Mouse (Mus musculus) kidney, adult 2 months (tissue): ENCODE data around the gene Zkscan16. TPM values are rescaled to one million over a fixed set of nuclear protein-coding genes. Genes with fewer than 3 reads are reported as not detected.

Experiments used
- DNase-seq: peaks from one replicate; pipeline ENCODE4 v3.0.0; 2021
- H3K27ac ChIP-seq: fragments of 200-500 bp; 2 replicates; pipeline ENCODE4 v1.5.1; 2012; ENCODE audit warnings: low read depth, low read length, control low read depth, inconsistent platforms; ENCODE audit not compliant: insufficient read depth
- H3K27me3 ChIP-seq: fragments of 200-500 bp; replicated peaks from 2 replicates; pipeline ENCODE4 v1.6.1; 2012; ENCODE audit warnings: mild to moderate bottlenecking, moderate library complexity, low read length, inconsistent platforms; ENCODE audit not compliant: control insufficient read depth, insufficient read depth
- H3K36me3 ChIP-seq: fragments of 200-500 bp; 2 replicates; pipeline ENCODE4 v1.6.1; 2012; ENCODE audit warnings: mild to moderate bottlenecking, moderate library complexity, low read length, inconsistent platforms; ENCODE audit not compliant: control insufficient read depth, insufficient read depth
- H3K4me1 ChIP-seq: fragments of 200-500 bp; 2 replicates; pipeline ENCODE4 v1.6.1; 2011; ENCODE audit warnings: low read length; ENCODE audit not compliant: control insufficient read depth, insufficient read depth
- H3K4me3 ChIP-seq: fragments of 200-500 bp; 2 replicates; pipeline ENCODE4 v1.5.1; 2011; ENCODE audit warnings: mild to moderate bottlenecking, low read depth, low read length, control low read depth; ENCODE audit not compliant: insufficient read depth
- CTCF ChIP-seq: fragments of 200-500 bp; conservative IDR thresholded peaks from 2 replicates; pipeline ENCODE4 v1.5.1; 2011; ENCODE audit warnings: low read depth, mild to moderate bottlenecking, control low read depth, low read length, moderate library complexity, mixed read lengths; ENCODE audit not compliant: insufficient read depth, insufficient read length
- POLR2A ChIP-seq: fragments of 200-500 bp; IDR thresholded peaks from one replicate; pipeline ENCODE4 v1.6.1; 2011; ENCODE audit warnings: low read depth, low read length, control low read depth
- WGBS: fragments of 180-500 bp; shearing (Covaris S2); methylation state at CpG from one replicate; pipeline ENCODE4 v1.1.7; 2018; 5-methylcytosine and 5-hydroxymethylcytosine counted together
- polyA plus RNA-seq: library from polyadenylated mRNA; depleted of rRNA; stranded (reverse); fragments of >200 nt; gene quantifications from 2 replicates; pipeline ENCODE4 v1.2.3, GENCODE M21; 2012

The Zkscan16 gene
- polyA plus RNA-seq, 1 experiment, result 0.11 TPM

DNA sequence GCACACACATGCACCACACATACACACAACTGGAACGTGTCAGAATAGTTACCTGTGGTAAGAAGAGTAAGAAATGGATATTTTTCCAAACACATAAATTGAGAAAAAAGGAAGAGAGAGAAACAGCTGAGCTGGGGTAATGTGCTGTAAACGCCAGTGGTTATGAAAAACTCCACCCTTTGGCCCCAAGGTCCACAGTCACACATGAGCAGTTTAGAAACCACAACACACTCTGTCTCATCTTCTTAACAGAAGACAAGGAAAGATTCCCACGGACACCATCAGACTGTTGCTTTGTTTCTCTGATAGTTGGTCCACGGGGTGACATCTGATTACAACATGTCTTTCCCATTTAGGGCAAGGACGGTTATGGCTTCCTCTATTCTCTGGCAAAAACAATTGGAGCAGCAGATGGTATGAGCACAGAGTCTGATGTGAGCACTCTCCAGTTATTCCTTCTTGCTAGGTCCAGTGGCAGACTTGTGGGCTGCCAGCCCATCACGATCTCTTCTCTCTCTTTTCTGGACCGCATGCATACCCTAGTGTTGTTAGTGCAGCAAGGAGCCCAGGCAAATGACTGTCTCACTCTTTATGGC, 46.0 kb downstream of the Zkscan16 start:
- peak; percentile 80 for DNase-seq
- Histone ChIP-seq H3K36me3 (no peaks in the 10 kb centered on the region), H3K4me3 (no peak overlapping the region), H3K27ac (0 out of 2 replicates have a peak overlapping the region, but pooled peaks have one; percentile 72), H3K4me1 (peaks cover 9% of the 10 kb centered on the region), H3K27me3 (no peaks in the 10 kb centered on the region)
- TF ChIP-seq CTCF (no peak), POLR2A (no peak)
- 63% methylated on average over 7 of the region's 7 CpGs for WGBS

DNA sequence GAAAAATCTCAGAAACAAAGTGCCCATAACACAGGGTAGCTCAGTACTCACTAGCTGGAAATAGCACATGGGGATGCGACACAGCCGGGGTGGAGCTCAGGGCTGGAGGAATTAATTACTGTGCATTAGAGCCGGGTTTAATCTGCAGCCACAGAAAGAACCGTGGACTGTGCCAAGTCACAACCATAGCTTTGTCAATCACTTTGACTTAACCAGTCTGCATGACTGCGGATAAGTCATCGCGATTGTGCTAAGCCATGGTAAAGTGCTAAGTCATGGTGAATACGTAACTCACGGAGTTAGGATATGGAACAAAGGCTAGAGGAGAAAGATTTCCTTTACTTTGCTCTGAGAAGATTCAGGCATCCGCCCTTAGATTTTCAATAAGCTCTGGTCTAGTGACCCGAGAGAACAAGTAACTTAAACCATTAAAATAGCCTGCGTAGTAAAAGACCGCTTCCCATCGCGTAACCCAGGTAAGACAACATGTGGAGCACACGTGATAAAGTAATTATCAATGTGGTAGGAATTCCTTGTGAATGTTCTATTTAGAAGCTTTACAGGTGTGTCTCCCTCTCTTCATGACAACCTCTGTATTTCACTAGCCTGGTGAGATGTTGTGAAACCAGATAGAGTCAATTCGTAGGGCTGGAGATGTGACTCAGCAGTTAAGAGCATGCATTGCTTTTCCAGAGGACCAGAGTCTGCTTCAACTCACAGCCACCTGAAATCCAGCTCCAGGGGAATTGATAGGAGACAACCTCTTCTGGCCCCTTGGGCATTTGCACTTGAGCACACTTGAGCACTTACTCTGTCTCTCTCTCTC, 47.4 kb downstream of the Zkscan16 start:
- Histone ChIP-seq H3K27me3 (no peaks in the 10 kb centered on the region), H3K36me3 (no peaks in the 10 kb centered on the region), H3K27ac (no peak overlapping the region), H3K4me3 (no peak overlapping the region), H3K4me1 (peaks cover 9% of the 10 kb centered on the region)
- TF ChIP-seq CTCF (no peak), POLR2A (no peak)
- WGBS, result 80% methylated on average over 17 of the region's 17 CpGs
- DNase-seq, result no peak

DNA sequence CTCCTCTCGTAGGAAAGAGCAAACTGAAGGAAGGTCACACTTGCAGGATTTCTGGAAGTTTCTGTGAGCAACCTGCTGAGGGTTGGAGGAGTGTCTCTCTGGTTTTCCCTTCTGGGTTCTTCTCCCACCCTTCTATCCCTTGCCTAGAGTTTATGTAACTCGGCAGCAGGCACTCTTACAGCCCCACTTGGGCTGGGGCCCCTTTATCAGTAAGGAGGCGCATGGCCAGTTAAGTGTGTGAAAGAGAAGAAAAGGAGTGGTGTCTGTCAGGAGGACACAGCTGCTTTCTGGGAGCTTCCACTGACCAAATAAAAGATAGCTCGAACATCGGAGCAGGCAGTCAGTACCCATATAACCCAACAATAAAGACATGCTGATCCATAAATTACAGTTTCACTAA, 48.8 kb downstream of the Zkscan16 start:
- no peaks in the 10 kb centered on the region for H3K27me3 ChIP-seq
- no peak overlapping the region for H3K27ac ChIP-seq
- no peak for DNase-seq
- H3K36me3 ChIP-seq, result no peaks in the 10 kb centered on the region
- WGBS, result 82% methylated on average over 5 of the region's 5 CpGs
- no peak overlapping the region for H3K4me3 ChIP-seq
- H3K4me1 ChIP-seq, result peaks cover 7% of the 10 kb centered on the region
- TF ChIP-seq POLR2A (no peak), CTCF (no peak)

DNA sequence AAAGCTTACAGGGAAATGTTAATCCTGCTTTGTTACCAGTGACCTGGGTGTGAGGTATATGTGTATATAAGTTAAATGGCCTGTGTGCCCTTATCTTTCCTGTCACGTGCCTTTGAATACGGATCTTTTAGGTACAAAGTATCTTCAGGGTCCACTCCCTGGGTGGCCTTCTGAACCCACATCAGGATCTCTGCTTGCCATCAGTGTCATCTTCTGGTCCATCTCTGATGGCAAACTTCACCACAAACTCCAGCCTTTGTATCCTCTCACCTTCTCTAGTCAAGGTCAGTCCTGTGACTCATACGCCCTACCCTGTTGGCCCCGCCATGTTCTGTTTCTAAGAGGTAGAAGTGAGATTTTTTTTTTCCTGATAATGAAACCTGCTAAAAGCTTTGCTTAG, 51.3 kb downstream of the Zkscan16 start, which contains the start of gene Dnajc25:
Gene Dnajc25 (plus strand): TSS at position 301 of the 400 bp plus-strand sequence.
- no peak for TF ChIP-seq CTCF
- no peak for TF ChIP-seq POLR2A
- H3K27me3 ChIP-seq, result no peaks in the 10 kb centered on the region
- 80% methylated on average over 4 of the region's 4 CpGs for WGBS
- H3K36me3 ChIP-seq, result no peaks in the 10 kb centered on the region
- H3K4me1 ChIP-seq, result no peaks in the 10 kb centered on the region
- H3K4me3 ChIP-seq, result no peak within 1 kb of the TSS
- no peak within 1 kb of the TSS for H3K27ac ChIP-seq
- no peak for DNase-seq

DNA sequence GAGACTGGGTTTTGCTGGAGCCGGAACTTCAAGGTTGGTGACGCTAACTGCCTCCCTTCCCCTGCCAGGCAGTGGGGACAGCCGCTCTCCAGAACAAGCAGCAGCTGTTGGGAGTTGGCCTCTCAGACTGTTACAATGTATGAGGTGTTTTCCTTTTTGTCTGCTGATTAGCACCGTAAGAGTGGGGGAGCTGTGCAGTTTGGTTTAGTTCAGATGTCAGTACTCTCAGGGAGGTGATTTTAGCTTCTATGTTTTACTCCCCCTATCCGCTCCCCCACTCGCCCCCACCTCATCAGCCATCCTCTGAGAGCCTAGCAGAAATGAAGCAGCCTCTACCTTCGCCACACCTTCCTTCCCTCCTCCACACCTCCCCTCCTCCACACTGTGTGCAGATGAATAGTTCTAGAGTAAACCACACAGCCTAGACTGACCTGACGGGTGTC, 51.8 kb downstream of the Zkscan16 start:
- no peak overlapping the region for H3K27ac ChIP-seq
- no peaks in the 10 kb centered on the region for H3K36me3 ChIP-seq
- no peak for TF ChIP-seq CTCF
- no peak for TF ChIP-seq POLR2A
- no peaks in the 10 kb centered on the region for H3K4me1 ChIP-seq
- no peak for DNase-seq
- no peak overlapping the region for H3K4me3 ChIP-seq
- 56% methylated on average over 8 of the region's 8 CpGs for WGBS
- H3K27me3 ChIP-seq, result no peaks in the 10 kb centered on the region

DNA sequence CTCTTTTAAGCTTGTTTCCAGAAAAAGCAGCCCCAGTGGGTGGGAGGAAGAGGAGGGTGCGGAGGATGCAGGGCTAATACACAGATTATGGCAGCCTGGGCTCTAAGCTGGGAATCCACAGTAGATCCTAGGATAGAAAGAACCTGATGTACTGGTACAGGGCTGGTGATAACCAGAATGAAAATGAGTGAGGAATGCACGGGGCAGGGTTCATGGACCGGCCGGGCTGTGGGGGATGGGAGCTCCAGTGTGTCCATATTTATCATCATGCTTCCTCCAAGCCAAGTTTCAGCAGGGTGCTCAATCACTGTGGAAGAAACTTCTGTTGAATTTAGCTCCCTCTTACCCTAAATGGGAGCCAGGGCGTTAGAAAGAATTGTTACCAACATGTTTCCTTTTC, 53.7 kb downstream of the Zkscan16 start:
- no peak for TF ChIP-seq CTCF
- TF ChIP-seq POLR2A, result no peak
- H3K36me3 ChIP-seq, result no peaks in the 10 kb centered on the region
- no peak overlapping the region for H3K27ac ChIP-seq
- no peaks in the 10 kb centered on the region for H3K27me3 ChIP-seq
- DNase-seq, result peak; percentile 47
- WGBS, result 50% methylated on average over 5 of the region's 5 CpGs
- no peak overlapping the region for H3K4me3 ChIP-seq
- no peaks in the 10 kb centered on the region for H3K4me1 ChIP-seq

DNA sequence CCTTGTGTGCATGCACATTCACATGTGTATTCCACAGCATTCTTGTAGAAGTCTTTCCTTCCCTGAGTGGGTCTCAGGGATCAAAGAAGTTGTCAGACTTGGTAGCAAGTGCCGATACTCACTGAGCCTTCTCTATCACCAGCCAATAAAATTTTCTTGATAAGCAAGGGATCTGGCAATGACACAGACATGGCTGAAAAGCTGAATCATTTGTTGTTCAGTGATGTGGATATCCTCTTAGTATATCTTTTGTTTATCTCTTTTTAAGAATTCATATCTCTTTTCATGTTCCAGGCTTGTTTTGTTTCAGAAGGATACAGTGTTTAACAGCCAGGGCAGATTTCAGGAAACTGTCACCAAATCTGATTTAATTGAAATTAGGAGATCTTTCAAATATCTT, 55.3 kb downstream of the Zkscan16 start:
- Histone ChIP-seq H3K36me3 (no peaks in the 10 kb centered on the region), H3K4me3 (no peak overlapping the region), H3K27ac (no peak overlapping the region), H3K27me3 (no peaks in the 10 kb centered on the region), H3K4me1 (no peaks in the 10 kb centered on the region; the same call in 1 of the 2 replicates)
- no peak for DNase-seq
- TF ChIP-seq POLR2A (no peak), CTCF (no peak)
- WGBS, result 84% methylated on average over 1 of the region's 1 CpGs
